Mouse (Mus musculus) adrenal gland (tissue): Measurements from ENCODE around the gene Tmem143.
"Not testable (repeated sequence)": the region's sequence is repeated elsewhere in the genome, so short reads cannot be mapped to it uniquely, and the experiment has no call there.

Source experiments
- intact Hi-C: fragments of 180-260 bp; cut with DNase I; formaldehyde crosslinking; loops from one replicate; pipeline ENCODE4 v1.15.1; 2025

Tmem143 gene

GRCm38 (mm10) chr7:45880531-45880930 is 16.2 kb upstream of the Tmem143 start:
- intact Hi-C loops, result no loop called here

GRCm38 (mm10) chr7:45881011-45881410 is 15.7 kb upstream of the Tmem143 start:
- intact Hi-C loops, result no loop called here

GRCm38 (mm10) chr7:45887246-45887645 is 9.5 kb upstream of the Tmem143 start:
- intact Hi-C loops, result no loop called here

GRCm38 (mm10) chr7:45892651-45893050 is 4.1 kb upstream of the Tmem143 start:
- intact Hi-C loops, result no loop called here

GRCm38 (mm10) chr7:45895931-45896516 is 717 bp upstream of the Tmem143 start:
- intact Hi-C loops, result no loop called here

- intact Hi-C loops, result no loop called here
Observed at GRCm38 (mm10) chr7:45897258-45897757, 567 bp downstream of the Tmem143 start.

GRCm38 (mm10) chr7:45898125-45898524 is 1.4 kb downstream of the Tmem143 start:
- intact Hi-C loops, result not testable (repeated sequence)

GRCm38 (mm10) chr7:45901562-45901961 is 4.8 kb downstream of the Tmem143 start:
- intact Hi-C loops, result no loop called here

GRCm38 (mm10) chr7:45902481-45903002 is 5.8 kb downstream of the Tmem143 start:
- intact Hi-C loops, result no loop called here

GRCm38 (mm10) chr7:45906622-45907021 is 9.9 kb downstream of the Tmem143 start:
- intact Hi-C loops, result no loop called here

GRCm38 (mm10) chr7:45908384-45908783 is 11.6 kb downstream of the Tmem143 start:
- intact Hi-C loops, result no loop called here

- intact Hi-C loops, result no loop called here
Observed at GRCm38 (mm10) chr7:45909145-45909544, 12.4 kb downstream of the Tmem143 start.

GRCm38 (mm10) chr7:45914067-45914466 is 17.3 kb downstream of the Tmem143 start:
- intact Hi-C loops, result no loop called here

- intact Hi-C loops, result no loop called here
Observed at GRCm38 (mm10) chr7:45915011-45915410, 18.3 kb downstream of the Tmem143 start.

- intact Hi-C loops, result no loop called here
Observed at GRCm38 (mm10) chr7:45916056-45917003, 19.6 kb downstream of the Tmem143 start.

GRCm38 (mm10) chr7:45917004-45917704 is 20.4 kb downstream of the Tmem143 start:
- intact Hi-C loops, result no loop called here

- intact Hi-C loops, result no loop called here
Observed at GRCm38 (mm10) chr7:45917926-45918325, 21.2 kb downstream of the Tmem143 start.

- intact Hi-C loops, result no loop called here
Observed at GRCm38 (mm10) chr7:45919083-45919671, 22.4 kb downstream of the Tmem143 start.

GRCm38 (mm10) chr7:45919761-45920160 is 23.0 kb downstream of the Tmem143 start:
- intact Hi-C loops, result no loop called here

- intact Hi-C loops, result no loop called here
Observed at GRCm38 (mm10) chr7:45920583-45921241, 24.0 kb downstream of the Tmem143 start.

- intact Hi-C loops, result no loop called here
Observed at GRCm38 (mm10) chr7:45921242-45921621, 24.5 kb downstream of the Tmem143 start, which contains the start of gene Emp3. Emp3 (minus strand) TSS chr7:45921404.
